Mouse (Mus musculus) myocyte (in vitro differentiated cells): ENCODE results near the gene Slc15a1.

Experiments used
- POLR2A ChIP-seq: IDR thresholded peaks from one replicate; pipeline ENCODE4 v1.6.1; 2011; ENCODE audit warnings: low read depth, mild to moderate bottlenecking, control low read depth, moderate library complexity; ENCODE audit not compliant: insufficient read length
- POLR2AphosphoS2 ChIP-seq: IDR thresholded peaks from one replicate; pipeline ENCODE4 v1.6.1; 2011; ENCODE audit warnings: low read depth, control low read depth; ENCODE audit not compliant: insufficient read length

- no peak for TF ChIP-seq POLR2A
- no peak for TF ChIP-seq POLR2AphosphoS2
Observed at GRCm38 (mm10) chr14:121451424-121452029, 53.5 kb downstream of the Slc15a1 start.
